Mouse (Mus musculus) CH12.LX (cell line): ENCODE results near the gene Serpine3. TPM values are rescaled to one million over a fixed set of nuclear protein-coding genes. Genes with fewer than 3 reads are reported as not detected.

Source experiments
- DNase-seq: peaks from one replicate; pipeline ENCODE4 v3.0.0-alpha.2; 2013; ENCODE audit errors: extremely low read depth
- H3K27ac ChIP-seq: 2 replicates; pipeline ENCODE4 v1.5.1; 2012; ENCODE audit warnings: low read depth, mild to moderate bottlenecking, control low read depth, moderate library complexity; ENCODE audit not compliant: insufficient read depth
- H3K27me3 ChIP-seq: replicated peaks from 2 replicates; pipeline ENCODE3; 2012; ENCODE audit warnings: inconsistent platforms
- H3K36me3 ChIP-seq, 2 experiments: replicated peaks in 1 of 2; 2 replicates each; pipeline versions ENCODE3 to v1.6.1; 2012; ENCODE audit warnings: inconsistent platforms in 1 of 2, low read length in 1 of 2, mild to moderate bottlenecking in 1 of 2, mixed read lengths in 1 of 2, moderate library complexity in 1 of 2; ENCODE audit not compliant: control insufficient read depth in 1 of 2, insufficient read depth in 1 of 2
- H3K4me1 ChIP-seq, 2 experiments: 2 replicates each; pipeline ENCODE4 v1.6.1; 2012; ENCODE audit warnings: inconsistent platforms in 1 of 2, moderate library complexity in 1 of 2; ENCODE audit not compliant: insufficient read depth in 2 of 2, control insufficient read depth in 1 of 2
- H3K4me2 ChIP-seq: 2 replicates; pipeline ENCODE4 v1.6.1; 2012; ENCODE audit warnings: low read depth, mild to moderate bottlenecking, control low read depth; ENCODE audit not compliant: poor library complexity, insufficient read depth, severe bottlenecking
- H3K4me3 ChIP-seq, 3 experiments: fragments of 150-350 bp in 1 of 3; sonication (generic) in 1 of 3; replicated peaks in 1 of 3; 2 replicates each; pipeline versions ENCODE3 to v1.5.1; 2011 to 2012; ENCODE audit warnings: low read depth in 2 of 3, low read length in 2 of 3, mild to moderate bottlenecking in 2 of 3, moderate library complexity in 2 of 3, control low read depth in 1 of 3, improper control_type of control experiment in 1 of 3, inconsistent platforms in 1 of 3, mixed read lengths in 1 of 3; ENCODE audit not compliant: poor library complexity in 1 of 3
- H3K79me2 ChIP-seq: replicated peaks from 2 replicates; pipeline ENCODE4 v1.6.1; 2012; ENCODE audit warnings: mild to moderate bottlenecking, moderate library complexity; ENCODE audit not compliant: control insufficient read depth, poor library complexity, insufficient read depth, severe bottlenecking; ENCODE audit errors: extremely low read depth
- H3K9ac ChIP-seq: 2 replicates; pipeline ENCODE4 v1.6.1; 2012; ENCODE audit warnings: low read depth, mild to moderate bottlenecking, control low read depth, moderate library complexity; ENCODE audit not compliant: insufficient read depth
- H3K9me3 ChIP-seq: replicated peaks from 2 replicates; pipeline ENCODE3; 2012; ENCODE audit warnings: low read length, inconsistent platforms, mixed read lengths
- BHLHE40 ChIP-seq: IDR thresholded peaks from 2 replicates; pipeline ENCODE4 v1.6.1; 2011; ENCODE audit warnings: mild to moderate bottlenecking, low read depth, low read length, improper control_type of control experiment
- CHD2 ChIP-seq: IDR thresholded peaks from 2 replicates; pipeline ENCODE4 v1.6.1; 2011; ENCODE audit warnings: low read length, improper control_type of control experiment
- E2F4 ChIP-seq: IDR thresholded peaks from 2 replicates; pipeline ENCODE4 v1.6.1; 2011; ENCODE audit warnings: low read depth, low read length, improper control_type of control experiment; ENCODE audit not compliant: insufficient replicate concordance
- EP300 ChIP-seq: IDR thresholded peaks from 2 replicates; pipeline ENCODE4 v1.6.1; 2011; ENCODE audit warnings: low read length, improper control_type of control experiment
- ETS1 ChIP-seq: conservative IDR thresholded peaks from 2 replicates; pipeline ENCODE4 v1.6.1; 2012; ENCODE audit warnings: low read depth, mild to moderate bottlenecking, inconsistent platforms, low read length, improper control_type of control experiment, moderate library complexity
- GABPA ChIP-seq: IDR thresholded peaks from 2 replicates; pipeline ENCODE4 v1.6.1; 2012; ENCODE audit warnings: low read depth, low read length, improper control_type of control experiment, inconsistent platforms; ENCODE audit not compliant: insufficient replicate concordance
- HCFC1 ChIP-seq: IDR thresholded peaks from 2 replicates; pipeline ENCODE4 v1.6.1; 2012; ENCODE audit warnings: low read depth, mild to moderate bottlenecking, inconsistent platforms, low read length, improper control_type of control experiment
- IRF4 ChIP-seq: IDR thresholded peaks from 2 replicates; pipeline ENCODE4 v1.6.1; 2014; ENCODE audit warnings: low read depth, mild to moderate bottlenecking, inconsistent platforms, low read length, improper control_type of control experiment
- JUN ChIP-seq: IDR thresholded peaks from 2 replicates; pipeline ENCODE4 v1.6.1; 2011; ENCODE audit warnings: low read depth, mild to moderate bottlenecking, low read length, improper control_type of control experiment, moderate library complexity; ENCODE audit not compliant: insufficient read depth
- MAFK ChIP-seq: IDR thresholded peaks from 2 replicates; pipeline ENCODE4 v1.6.1; 2011; ENCODE audit warnings: low read length, improper control_type of control experiment; ENCODE audit not compliant: insufficient replicate concordance
- MAZ ChIP-seq: IDR thresholded peaks from 2 replicates; pipeline ENCODE4 v1.6.1; 2012; ENCODE audit warnings: low read depth, mild to moderate bottlenecking, inconsistent platforms, low read length, improper control_type of control experiment, moderate library complexity
- PAX5 ChIP-seq: IDR thresholded peaks from 2 replicates; pipeline ENCODE4 v1.6.1; 2012; ENCODE audit warnings: low read length, inconsistent platforms, mixed read lengths
- POLR2AphosphoS2 ChIP-seq: IDR thresholded peaks from 2 replicates; pipeline ENCODE4 v1.6.1; 2011; ENCODE audit warnings: low read depth, low read length, improper control_type of control experiment
- RAD21 ChIP-seq: IDR thresholded peaks from 2 replicates; pipeline ENCODE4 v1.6.1; 2011; ENCODE audit warnings: low read depth, mild to moderate bottlenecking, low read length, improper control_type of control experiment, moderate library complexity
- SMC3 ChIP-seq: IDR thresholded peaks from 2 replicates; pipeline ENCODE4 v1.6.1; 2011; ENCODE audit warnings: low read depth, low read length, improper control_type of control experiment
- USF2 ChIP-seq: conservative IDR thresholded peaks from 2 replicates; pipeline ENCODE4 v1.6.1; 2011; ENCODE audit warnings: low read depth, low read length, improper control_type of control experiment
- ZC3H11A ChIP-seq: IDR thresholded peaks from 2 replicates; pipeline ENCODE4 v1.6.1; 2012; ENCODE audit warnings: low read depth, mild to moderate bottlenecking, inconsistent platforms, low read length, improper control_type of control experiment
- ZKSCAN1 ChIP-seq: IDR thresholded peaks from 2 replicates; pipeline ENCODE4 v1.6.1; 2012; ENCODE audit warnings: low read depth, inconsistent platforms, low read length, improper control_type of control experiment, borderline replicate concordance
- ZNF384 ChIP-seq: IDR thresholded peaks from 2 replicates; pipeline ENCODE4 v1.6.1; 2012; ENCODE audit warnings: low read depth, low read length, improper control_type of control experiment, inconsistent platforms
- dilution Hi-C: fragments of 300-500 bp; cut with MboI; formaldehyde crosslinking; loops from 2 replicates; pipeline ENCODE4 v1.14.3; 2020; ENCODE audit warnings: low sequenced_read_pairs; ENCODE audit not compliant: extremely low pct_unique_long_range_greater_than_20kb, extremely low pct_ligation_motif_present
- in situ Hi-C: fragments of 300-500 bp; cut with MboI; formaldehyde crosslinking; loops from 3 replicates; pipeline ENCODE4 v1.14.3; 2019; ENCODE audit warnings: low sequenced_read_pairs, low pct_ligation_motif_present, low pct_unique_long_range_greater_than_20kb, mixed read lengths
- polyA plus RNA-seq: library from polyadenylated mRNA; unstranded; fragments of >175 nt; gene quantifications from 2 replicates; pipeline ENCODE4 v1.2.1, GENCODE M21; 2012; ENCODE audit warnings: low read depth; ENCODE audit not compliant: insufficient read length
- total RNA-seq, 2 experiments: library from RNA; depleted of rRNA; stranded (reverse); fragments of 300-350 nt in 1 of 2; fragments of >200 nt in 1 of 2; gene quantifications; 2 replicates each; pipeline ENCODE4 v1.2.3; 2012 to 2014

Serpine3 gene
- 0.08 TPM in 1 of 2 replicates, not detected in the other for total RNA-seq (2012; rRNA removed)
- not detected in 2 replicates for total RNA-seq (2014; rRNA removed)
- polyA plus RNA-seq, result not detected in 2 replicates

- no peak for DNase-seq
- Histone ChIP-seq H3K79me2 (no peaks in the 10 kb centered on the region), H3K9ac (no peak within 1 kb of the TSS), H3K9me3 (no peaks in the 10 kb centered on the region), H3K4me3 (no peak within 1 kb of the TSS), H3K36me3 (no peaks in the 10 kb centered on the region), H3K27me3 (no peaks in the 10 kb centered on the region), H3K4me1 (peaks cover 4 to 18% of the 10 kb centered on the region in 2 experiments; a peak in 3 of 4 replicates), H3K27ac (no peak within 1 kb of the TSS), H3K4me2 (no peak within 1 kb of the TSS)
- TF ChIP-seq POLR2AphosphoS2 (no peak), JUN (no peak), MAFK (no peak), GABPA (no peak)
- in situ Hi-C loops (no loop called here), dilution Hi-C loops (no loop called here)
Observed at GRCm38 (mm10) chr14:62663367-62663766, at the start of gene Serpine3. TSS of gene Serpine3 (plus strand) at chr14:62663667.

DNA sequence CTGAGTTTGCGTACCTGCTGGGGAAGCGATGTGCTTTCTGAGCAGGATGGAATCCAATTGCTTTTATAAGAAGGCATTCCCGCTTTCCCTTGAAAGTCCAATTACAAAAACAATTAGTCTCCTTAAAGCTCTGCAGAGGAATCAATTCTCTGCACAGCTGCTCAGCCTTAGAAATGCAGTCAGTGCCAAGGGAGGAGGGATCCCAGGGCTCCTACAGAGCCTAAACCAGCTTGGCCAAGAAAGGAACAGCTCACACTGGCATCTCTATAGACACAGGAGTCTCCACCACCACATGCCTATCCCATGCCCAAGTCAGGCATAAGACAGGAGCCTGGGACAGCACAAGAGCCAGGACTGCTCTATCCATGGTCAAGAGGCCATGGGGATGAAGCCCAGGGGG is 41.1 kb upstream of the Serpine3 start:
- Histone ChIP-seq H3K27ac (no peak overlapping the region), H3K4me3 (no peak overlapping the region), H3K4me2 (no peak overlapping the region), H3K79me2 (no peaks in the 10 kb centered on the region), H3K36me3 (no peaks in the 10 kb centered on the region), H3K9me3 (no peaks in the 10 kb centered on the region), H3K9ac (no peak overlapping the region), H3K27me3 (no peaks in the 10 kb centered on the region), H3K4me1 (peaks cover 0 to 4% of the 10 kb centered on the region in 2 experiments; a peak in 1 of 4 replicates)
- no peak for DNase-seq
- dilution Hi-C loops, result no loop called here
- TF ChIP-seq MAFK (no peak), E2F4 (no peak), CHD2 (no peak), RAD21 (no peak), GABPA (no peak), POLR2AphosphoS2 (no peak), ZNF384 (no peak), ZC3H11A (no peak), BHLHE40 (no peak), USF2 (no peak), IRF4 (no peak), PAX5 (no peak), ETS1 (no peak), HCFC1 (no peak), SMC3 (no peak), MAZ (no peak), EP300 (no peak), ZKSCAN1 (no peak)
- in situ Hi-C loops, result no loop called here
